Mouse (Mus musculus) adrenal gland, postnatal 10 days (tissue): ENCODE results near the gene Ninl. TPM values are rescaled to one million over a fixed set of nuclear protein-coding genes. Genes with fewer than 3 reads are reported as not detected.
"Not testable (repeated sequence)": the region's sequence is repeated elsewhere in the genome, so short reads cannot be mapped to it uniquely, and the experiment has no call there.

Experiments used
- DNase-seq: peaks from one replicate; pipeline ENCODE4 v3.0.0; 2021; ENCODE audit warnings: mixed read lengths
- total RNA-seq, 2 experiments: library from RNA; stranded (reverse); gene quantifications; 2 replicates each; pipeline ENCODE4 v1.2.3; 2021

Gene Ninl
- total RNA-seq, 2 experiments from 2014 or later, result 13.1 to 20.1 TPM

- DNase-seq, result no peak
Observed at GRCm38 (mm10) chr2:150949652-150950051, 89.5 kb downstream of the Ninl start.

- DNase-seq, result peak; percentile 25
Observed at GRCm38 (mm10) chr2:150948786-150949185, 90.4 kb downstream of the Ninl start.

- not testable (repeated sequence) for DNase-seq
Observed at GRCm38 (mm10) chr2:150947880-150948611, 91.1 kb downstream of the Ninl start.

- DNase-seq, result peak; percentile 15
Observed at GRCm38 (mm10) chr2:150947341-150947740, 91.8 kb downstream of the Ninl start.

- DNase-seq, result no peak
Observed at GRCm38 (mm10) chr2:150944017-150944416, 95.2 kb downstream of the Ninl start.

- no peak for DNase-seq
Observed at GRCm38 (mm10) chr2:150934659-150935058, 104.5 kb downstream of the Ninl start.

- no peak for DNase-seq
Observed at GRCm38 (mm10) chr2:150933482-150933881, 105.7 kb downstream of the Ninl start.

- DNase-seq, result no peak
Observed at GRCm38 (mm10) chr2:150930806-150931205, 108.4 kb downstream of the Ninl start.

- DNase-seq, result no peak
Observed at GRCm38 (mm10) chr2:150929156-150929555, 110.0 kb downstream of the Ninl start.

- peak; percentile 69 for DNase-seq
Observed at GRCm38 (mm10) chr2:150927038-150927720, 112.0 kb downstream of the Ninl start.

- DNase-seq, result no peak
Observed at GRCm38 (mm10) chr2:150923505-150923904, 115.7 kb downstream of the Ninl start.

- DNase-seq, result no peak
Observed at GRCm38 (mm10) chr2:150923026-150923425, 116.2 kb downstream of the Ninl start.

- no peak for DNase-seq
Observed at GRCm38 (mm10) chr2:150922165-150922564, 117.0 kb downstream of the Ninl start.

GRCm38 (mm10) chr2:150921697-150922096 is 117.5 kb downstream of the Ninl start:
- peak; percentile 16 for DNase-seq

GRCm38 (mm10) chr2:150920543-150920942 is 118.6 kb downstream of the Ninl start:
- no peak for DNase-seq

GRCm38 (mm10) chr2:150918720-150919119 is 120.5 kb downstream of the Ninl start:
- no peak for DNase-seq

GRCm38 (mm10) chr2:150915786-150916185 is 123.4 kb downstream of the Ninl start:
- no peak for DNase-seq

GRCm38 (mm10) chr2:150914781-150915515 is 124.2 kb downstream of the Ninl start:
- DNase-seq, result no peak

GRCm38 (mm10) chr2:150910295-150910881 is 128.8 kb downstream of the Ninl start:
- DNase-seq, result no peak

- DNase-seq, result peak; percentile 96
Observed at GRCm38 (mm10) chr2:150909429-150910039, 129.6 kb downstream of the Ninl start.

- not testable (repeated sequence) for DNase-seq
Observed at GRCm38 (mm10) chr2:150908881-150909280, 130.3 kb downstream of the Ninl start.

- DNase-seq, result no peak
Observed at GRCm38 (mm10) chr2:150904936-150905450, 134.2 kb downstream of the Ninl start, which contains the start of gene Gins1. Gene Gins1, plus strand, starts transcription at chr2:150905400.
